Comparison of ENCODE assay signal across 18 mouse cellular contexts in the genomic region with DNA sequence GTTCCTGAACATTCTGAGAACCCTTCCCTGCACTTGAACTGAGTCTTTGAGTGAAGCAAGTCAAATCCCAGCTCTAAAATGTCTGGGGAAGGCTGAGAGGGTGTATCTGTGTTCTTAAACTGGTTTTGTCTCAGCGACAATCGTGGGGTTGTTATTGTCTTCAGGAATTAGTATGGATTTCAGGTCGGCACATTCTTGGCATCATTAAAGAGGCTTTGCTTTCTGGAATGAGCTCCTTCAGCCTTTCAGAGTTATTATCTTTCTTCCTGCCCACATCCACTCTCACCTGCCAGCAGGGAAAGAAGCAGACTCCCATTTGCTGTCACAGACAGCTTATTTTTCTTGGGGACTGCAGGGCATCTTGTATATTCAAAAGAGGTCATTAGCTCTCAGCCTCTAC.
A peak's percentile ranks its signal among the peaks of the same experiment; 100 is the strongest.
DNase-seq lines count a peak whose midpoint lies in the region; ATAC-seq and TF ChIP-seq lines count a peak whose summit lies in the region.
"Had no signal": no experiment of that assay in that cellular context is flagged by ENCODE, and none has a peak within 500 bp of the region (broad histone marks: within the 10 kb centered on the region; RNA-seq: fewer than 3 reads in every experiment).

No protein-coding gene starts in this region.

- no peaks in the 10 kb centered on the region for H3K27me3 ChIP-seq in forebrain, embryonic 11.5 days (ENCODE audit: control insufficient read depth, insufficient read depth, low read length)
- H3K27me3 ChIP-seq in forebrain, embryonic 15.5 days = no peaks in the 10 kb centered on the region
- H3K27me3 ChIP-seq: embryonic facial prominence, embryonic 15.5 days; forebrain, embryonic 13.5 days had no signal

- WGBS in forebrain, embryonic 11.5 days = 77% methylated on average over 3 of the region's 3 CpGs
- WGBS in forebrain, embryonic 15.5 days = 47% methylated on average over 3 of the region's 3 CpGs

- DNase-seq in forebrain, embryonic 11.5 days (ENCODE audit: low spot score) = peak; percentile 15
- no peak for DNase-seq in layer of hippocampus, adult 2 months (ENCODE audit: low spot score in 2 of 2)
- no peak for DNase-seq in layer of hippocampus, postnatal 10 days (ENCODE audit: low spot score in 2 of 2)
- no peak for DNase-seq in cerebellum, adult 9-11 months
- DNase-seq: adrenal gland, adult 2 months; adrenal gland, postnatal 10 days; adrenal gland, postnatal 25 days; cerebellum, adult 11 months; cerebellum, adult 18-20 months; cerebellum, adult 8-10 months; cerebellum, postnatal 10 days; cerebellum, postnatal 25 days had no signal

- H3K9ac ChIP-seq in forebrain, embryonic 11.5 days (ENCODE audit: low read length) = no peak overlapping the region
- H3K9ac ChIP-seq in forebrain, embryonic 15.5 days (replicated peaks) = no peak overlapping the region
- H3K9ac ChIP-seq: embryonic facial prominence, embryonic 15.5 days; forebrain, embryonic 13.5 days had no signal

- H3K27ac ChIP-seq in forebrain, embryonic 11.5 days (ENCODE audit: low read depth, low read length) = no peak overlapping the region
- H3K27ac ChIP-seq in forebrain, embryonic 15.5 days (replicated peaks) = no peak overlapping the region
- peak overlapping the region; percentile 43; the same call in 1 of the 2 replicates for H3K27ac ChIP-seq in layer of hippocampus, adult 2 months
- H3K27ac ChIP-seq: embryonic facial prominence, embryonic 15.5 days; forebrain, embryonic 10.5 days; forebrain, embryonic 13.5 days had no signal

- no peaks in the 10 kb centered on the region for H3K4me1 ChIP-seq in forebrain, embryonic 11.5 days (replicated peaks; ENCODE audit: control insufficient read depth, insufficient read depth, low read length)
- H3K4me1 ChIP-seq in forebrain, embryonic 15.5 days = no peaks in the 10 kb centered on the region; the same call in 1 of the 2 replicates
- H3K4me1 ChIP-seq: embryonic facial prominence, embryonic 15.5 days; forebrain, embryonic 10.5 days; forebrain, embryonic 13.5 days had no signal

- no peak for TF ChIP-seq CTCF in layer of hippocampus, adult 2 months (conservative IDR thresholded peaks at IDR 0.05)

- no peak for ATAC-seq in forebrain, embryonic 11.5 days (replicated peaks; ENCODE audit: low FRiP score)
- ATAC-seq in forebrain, embryonic 15.5 days (replicated peaks) = no peak
- ATAC-seq: forebrain, embryonic 13.5 days; forebrain, embryonic 16.5 days had no signal

- no peaks in the 10 kb centered on the region for H3K9me3 ChIP-seq in forebrain, embryonic 11.5 days (ENCODE audit: control insufficient read depth, low read length)
- no peaks in the 10 kb centered on the region for H3K9me3 ChIP-seq in forebrain, embryonic 15.5 days
- H3K9me3 ChIP-seq: embryonic facial prominence, embryonic 15.5 days; forebrain, embryonic 10.5 days; forebrain, embryonic 13.5 days had no signal

- no peak overlapping the region for H3K4me2 ChIP-seq in forebrain, embryonic 11.5 days (ENCODE audit: low read depth, low read length, severe bottlenecking)
- H3K4me2 ChIP-seq in forebrain, embryonic 15.5 days (replicated peaks) = no peak overlapping the region
- H3K4me2 ChIP-seq: embryonic facial prominence, embryonic 15.5 days; forebrain, embryonic 13.5 days had no signal

- H3K4me3 ChIP-seq in forebrain, embryonic 11.5 days (ENCODE audit: low read depth, low read length) = no peak overlapping the region
- H3K4me3 ChIP-seq in forebrain, embryonic 15.5 days = no peak overlapping the region
- H3K4me3 ChIP-seq in layer of hippocampus, adult 2 months = no peak overlapping the region
- H3K4me3 ChIP-seq: embryonic facial prominence, embryonic 15.5 days; erythroblast, embryonic 14.5 days; forebrain, embryonic 10.5 days; forebrain, embryonic 13.5 days had no signal

- no peaks in the 10 kb centered on the region for H3K36me3 ChIP-seq in forebrain, embryonic 11.5 days (ENCODE audit: control insufficient read depth, insufficient read depth, low read length)
- no peaks in the 10 kb centered on the region for H3K36me3 ChIP-seq in forebrain, embryonic 15.5 days
- H3K36me3 ChIP-seq: embryonic facial prominence, embryonic 15.5 days; forebrain, embryonic 10.5 days had no signal
